Mouse (Mus musculus): ENCODE measurements around the gene Hoxc5.

Gene Hoxc5

GRCm38 (mm10) chr15:102967511-102968397 lies 511 bp downstream of the Hoxc5 start:
- ATAC-seq (ENCODE audit: low TSS enrichment), result no peak

- no peak for ATAC-seq (ENCODE audit: low TSS enrichment)
Observed at GRCm38 (mm10) chr15:102969296-102969695, 2.1 kb downstream of the Hoxc5 start.

GRCm38 (mm10) chr15:102970740-102971139 lies 3.5 kb downstream of the Hoxc5 start:
- no peak for ATAC-seq (ENCODE audit: low TSS enrichment)

GRCm38 (mm10) chr15:102972254-102972653 lies 5.0 kb downstream of the Hoxc5 start:
- ATAC-seq (ENCODE audit: low TSS enrichment), result no peak

- no peak for ATAC-seq (ENCODE audit: low TSS enrichment)
Observed at GRCm38 (mm10) chr15:102972753-102973152, 5.5 kb downstream of the Hoxc5 start.

- ATAC-seq (ENCODE audit: low TSS enrichment), result no peak
Observed at GRCm38 (mm10) chr15:102975034-102975433, 7.8 kb downstream of the Hoxc5 start.

GRCm38 (mm10) chr15:102975688-102976111 lies 8.5 kb downstream of the Hoxc5 start:
- no peak for ATAC-seq (ENCODE audit: low TSS enrichment)

- ATAC-seq (ENCODE audit: low TSS enrichment), result no peak
Observed at GRCm38 (mm10) chr15:102976171-102976570, 8.9 kb downstream of the Hoxc5 start, which contains the start of gene Hoxc9. Gene Hoxc9 (plus strand): TSS chr15:102976439.

GRCm38 (mm10) chr15:102976631-102977422 lies 9.6 kb downstream of the Hoxc5 start:
- ATAC-seq (ENCODE audit: low TSS enrichment), result no peak

- ATAC-seq (ENCODE audit: low TSS enrichment), result no peak
Observed at GRCm38 (mm10) chr15:102977423-102977974, 10.3 kb downstream of the Hoxc5 start.

GRCm38 (mm10) chr15:102978615-102979515 lies 11.6 kb downstream of the Hoxc5 start:
- ATAC-seq (ENCODE audit: low TSS enrichment), result no peak

GRCm38 (mm10) chr15:102979936-102980335 lies 12.7 kb downstream of the Hoxc5 start:
- ATAC-seq (ENCODE audit: low TSS enrichment), result no peak

GRCm38 (mm10) chr15:102980352-102980751 lies 13.1 kb downstream of the Hoxc5 start:
- no peak for ATAC-seq (ENCODE audit: low TSS enrichment)

- ATAC-seq (ENCODE audit: low TSS enrichment), result no peak
Observed at GRCm38 (mm10) chr15:102980912-102981311, 13.7 kb downstream of the Hoxc5 start.

GRCm38 (mm10) chr15:102981379-102982288 lies 14.4 kb downstream of the Hoxc5 start:
- ATAC-seq (ENCODE audit: low TSS enrichment), result no peak

GRCm38 (mm10) chr15:102983716-102984115 lies 16.5 kb downstream of the Hoxc5 start:
- ATAC-seq (ENCODE audit: low TSS enrichment), result no peak

- no peak for ATAC-seq (ENCODE audit: low TSS enrichment)
Observed at GRCm38 (mm10) chr15:102984521-102984920, 17.3 kb downstream of the Hoxc5 start.

GRCm38 (mm10) chr15:102984925-102985324 lies 17.7 kb downstream of the Hoxc5 start:
- no peak for ATAC-seq (ENCODE audit: low TSS enrichment)

GRCm38 (mm10) chr15:102987124-102987833 lies 20.0 kb downstream of the Hoxc5 start:
- 0 out of 2 replicates have a peak, but pooled peaks have one; percentile 47 for ATAC-seq (ENCODE audit: low TSS enrichment)
